Mouse (Mus musculus) thymus, adult 18-20 months (tissue): ENCODE results near the gene BC017158.

Experiments used
- DNase-seq, 2 experiments: peaks; one replicate each; pipeline ENCODE4 v3.0.0; 2022; ENCODE audit warnings: mixed read lengths in 2 of 2

Gene BC017158

DNA sequence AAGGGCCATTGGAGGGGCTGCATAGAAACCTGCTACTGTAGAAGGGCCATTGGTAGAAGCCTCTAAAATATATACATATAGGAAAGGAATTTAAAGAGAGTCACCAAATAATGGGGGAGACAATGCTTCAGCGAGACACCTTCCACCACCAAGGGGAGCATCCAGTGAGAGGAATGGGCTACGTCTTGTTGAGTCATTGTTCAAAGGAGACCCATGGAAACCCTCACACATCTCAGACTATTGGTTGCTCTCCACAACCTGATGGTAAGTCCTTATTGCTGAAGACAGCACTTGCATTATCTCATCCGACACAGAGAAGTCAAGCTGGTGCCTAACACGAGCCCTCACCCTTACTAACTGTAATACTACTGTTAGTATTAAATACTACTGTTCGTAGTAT lies 42.2 kb downstream of the BC017158 start:
- no peak for DNase-seq

DNA sequence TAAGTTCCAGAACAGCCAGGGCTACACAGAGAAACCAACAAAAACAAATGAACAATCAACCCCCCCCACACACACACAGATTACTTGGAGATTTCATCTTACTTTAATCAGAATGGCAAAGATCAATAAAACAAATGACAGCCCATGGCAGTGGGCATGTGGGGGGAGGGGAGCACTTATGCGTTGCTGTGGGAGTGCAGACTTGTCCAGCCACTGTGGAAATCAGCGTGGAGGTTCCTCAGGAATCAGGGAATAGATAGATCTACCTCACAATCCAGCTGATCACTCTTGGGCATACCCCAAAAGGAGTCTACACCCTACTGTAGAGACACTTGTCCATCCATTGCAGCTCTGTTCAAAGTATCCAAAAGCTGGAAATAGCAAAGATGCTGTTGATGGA lies 43.0 kb downstream of the BC017158 start:
- DNase-seq, result no peak

DNA sequence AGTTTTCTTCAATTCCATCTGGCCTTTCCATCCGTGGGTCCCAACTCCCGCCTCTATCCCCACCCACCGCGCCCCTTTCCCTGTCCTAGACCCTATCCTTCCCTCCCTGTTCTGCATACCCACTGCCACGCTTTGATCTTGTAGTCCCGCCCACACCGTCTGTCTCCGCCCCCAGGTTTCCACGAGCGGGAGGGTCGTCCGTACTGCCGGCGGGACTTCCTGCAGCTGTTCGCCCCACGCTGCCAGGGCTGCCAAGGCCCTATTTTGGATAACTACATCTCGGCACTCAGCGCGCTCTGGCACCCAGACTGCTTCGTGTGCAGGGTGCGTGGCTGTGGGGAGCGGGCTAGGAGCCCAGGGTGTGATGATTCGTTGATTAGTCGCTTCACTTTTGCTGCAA lies 45.4 kb downstream of the BC017158 start:
- peak; percentile 83 to 86 for DNase-seq

DNA sequence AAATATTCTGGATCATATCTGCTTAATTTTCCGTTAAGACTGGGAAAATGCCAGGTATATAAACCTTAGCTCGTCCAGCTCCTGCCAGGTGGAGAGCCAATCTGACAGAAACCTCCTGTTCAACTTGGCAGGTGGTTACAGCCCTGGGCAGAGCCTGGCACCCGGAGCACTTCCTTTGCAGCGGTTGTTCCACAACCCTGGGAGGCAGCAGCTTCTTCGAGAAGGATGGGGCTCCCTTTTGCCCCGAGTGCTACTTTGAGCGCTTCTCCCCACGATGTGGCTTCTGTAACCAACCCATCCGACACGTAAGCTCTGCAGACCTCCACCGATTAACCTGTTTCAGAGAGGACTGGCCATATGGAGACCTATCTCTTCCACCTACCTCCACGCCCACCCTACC lies 46.0 kb downstream of the BC017158 start:
- no peak for DNase-seq

DNA sequence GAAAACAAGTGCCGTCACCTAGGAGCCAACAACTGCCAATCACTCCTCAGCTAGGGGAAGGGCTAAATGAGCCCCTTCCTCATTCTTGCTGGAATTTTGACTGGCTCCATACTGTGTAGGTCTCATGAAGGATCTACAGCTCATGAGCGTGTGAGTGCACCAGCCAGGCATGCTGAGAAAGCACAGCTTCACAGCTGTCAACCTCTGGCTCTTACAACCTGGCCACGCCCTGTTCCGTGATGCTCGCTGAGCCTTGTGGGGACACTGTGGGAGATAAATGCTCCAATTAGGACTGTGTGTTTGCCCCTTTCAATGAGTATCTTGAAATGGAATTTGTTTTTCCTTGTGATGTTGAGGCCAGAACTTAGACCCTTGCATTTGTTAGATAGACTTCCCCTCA lies 48.0 kb downstream of the BC017158 start:
- no peak for DNase-seq

DNA sequence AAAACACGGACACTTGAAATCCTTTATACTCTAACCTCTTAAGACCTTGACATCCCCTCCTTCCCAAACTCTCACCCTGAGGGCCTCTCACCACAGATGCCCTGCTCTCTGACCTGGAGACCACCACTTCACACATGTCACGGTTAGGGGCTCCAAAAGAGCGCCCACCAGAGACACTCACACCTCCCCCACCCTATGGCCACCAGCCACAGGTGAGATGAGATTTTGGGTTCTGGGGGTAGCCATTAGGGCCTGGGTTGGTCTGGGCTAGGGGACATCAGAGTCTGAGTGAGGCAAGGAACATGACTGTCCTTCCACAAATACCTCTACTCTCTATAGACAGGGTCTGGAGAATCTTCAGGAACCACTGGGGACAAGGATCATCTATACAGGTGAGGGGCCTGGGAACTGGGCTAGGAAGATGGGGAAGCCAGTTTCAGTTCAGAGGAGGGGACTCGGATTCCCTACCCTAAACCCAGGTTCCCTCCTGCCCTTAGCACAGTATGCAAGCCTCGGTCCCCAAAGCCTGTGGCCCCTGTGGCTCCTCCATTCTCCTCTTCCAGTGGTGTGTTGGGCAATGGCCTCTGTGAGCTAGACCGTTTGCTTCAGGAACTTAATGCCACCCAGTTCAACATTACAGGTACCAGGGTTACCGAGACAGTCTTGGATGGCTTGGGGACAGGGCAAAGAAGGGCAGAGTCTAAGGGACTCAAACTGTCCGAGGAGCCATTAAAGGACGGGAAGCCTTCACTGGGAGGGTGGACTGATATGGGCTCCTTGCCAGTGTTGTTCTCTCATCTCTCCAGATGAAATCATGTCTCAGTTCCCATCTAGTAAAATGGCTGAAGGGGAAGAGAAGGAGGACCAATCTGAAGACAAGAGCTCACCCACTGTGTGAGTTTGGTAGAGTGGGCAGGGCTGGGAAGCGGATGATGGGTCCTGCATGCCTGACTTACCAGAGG lies 49.6 kb downstream of the BC017158 start:
- DNase-seq, result no peak

DNA sequence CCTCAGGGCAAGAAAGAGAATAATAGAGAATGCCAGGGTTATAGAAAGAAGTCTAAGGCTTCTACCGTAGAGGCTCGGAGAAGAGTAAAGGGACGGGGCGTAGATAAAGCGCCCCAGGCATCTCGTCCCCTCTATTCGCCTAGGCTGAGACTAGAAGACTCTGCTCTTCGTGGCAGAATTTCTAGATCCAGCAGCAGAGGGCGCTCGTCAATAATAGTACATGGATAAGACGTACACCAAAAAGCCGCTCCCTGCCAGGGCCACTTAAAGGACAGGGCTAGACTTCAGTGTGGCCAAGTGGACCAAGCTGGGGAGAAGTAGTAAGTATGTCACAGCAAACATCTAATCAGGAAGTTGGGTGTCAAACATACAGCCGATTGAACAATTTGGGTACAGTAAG lies 50.5 kb downstream of the BC017158 start:
- no peak for DNase-seq

DNA sequence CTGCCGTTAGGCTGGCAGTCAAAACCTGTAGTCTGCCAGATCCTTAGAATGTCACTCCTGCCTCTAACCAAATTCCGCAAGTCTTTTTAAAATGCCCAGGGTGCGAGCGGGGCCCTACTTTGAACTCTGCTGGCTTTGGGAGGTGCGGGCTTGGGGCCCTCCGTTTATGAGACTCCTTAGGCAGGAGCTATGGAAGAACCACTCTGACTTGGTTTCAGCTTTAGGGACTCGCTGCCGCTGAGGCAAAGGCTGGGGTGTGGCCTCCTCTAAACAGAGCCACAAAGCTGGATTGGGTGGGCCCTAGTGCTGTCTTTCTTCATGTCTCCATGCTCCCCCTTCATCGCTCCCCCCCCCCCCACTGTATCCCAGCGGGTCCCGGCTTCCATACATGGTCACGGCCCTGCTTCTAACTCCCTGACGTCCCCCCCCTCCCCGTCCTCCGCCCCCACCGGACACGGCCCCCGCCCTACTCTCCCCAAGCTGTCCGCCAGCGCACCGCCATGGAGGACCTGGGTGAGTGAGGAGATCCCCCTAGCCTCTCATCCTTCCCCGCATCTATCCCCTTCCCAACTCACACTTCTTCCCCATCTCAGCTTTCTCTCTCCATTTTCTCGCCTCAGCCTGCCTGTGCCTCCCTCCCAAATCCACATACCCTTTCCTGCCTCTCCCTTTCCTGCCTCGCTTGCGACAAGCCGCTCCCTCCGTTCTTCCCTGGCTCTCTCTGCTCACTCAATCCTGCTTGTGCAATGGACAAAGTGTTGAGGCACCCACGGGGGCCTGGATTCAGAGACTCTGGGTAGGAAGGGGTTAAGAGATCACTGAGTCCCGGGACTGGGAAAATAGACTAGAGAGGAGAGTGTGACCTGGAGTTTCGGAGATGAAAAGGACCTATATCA lies 51.2 kb downstream of the BC017158 start, which contains the start of gene Tgfb1i1:
Gene Tgfb1i1 (plus strand): TSS at position 317 of the 896 bp plus-strand sequence.
- no peak for DNase-seq

DNA sequence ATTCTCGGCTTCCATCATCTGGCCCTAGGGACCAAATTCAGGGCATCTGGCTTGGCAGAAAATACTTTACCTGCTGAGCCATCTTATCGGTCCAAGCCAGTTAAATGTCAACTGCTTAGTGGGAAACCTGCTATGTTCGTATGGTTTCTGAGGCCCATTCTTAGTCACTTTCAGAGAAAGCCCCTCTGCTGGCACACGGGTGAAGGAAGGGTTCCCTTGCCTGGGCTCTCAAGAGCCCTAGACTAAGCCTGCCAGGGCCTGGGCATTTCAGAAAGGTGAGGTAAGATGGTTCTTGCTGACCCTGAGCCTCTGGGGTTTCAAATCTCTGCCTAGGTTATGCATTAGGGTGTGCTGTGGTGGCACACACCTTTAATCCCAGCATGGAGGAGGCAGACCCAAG lies 52.4 kb downstream of the BC017158 start:
- DNase-seq, result no peak

DNA sequence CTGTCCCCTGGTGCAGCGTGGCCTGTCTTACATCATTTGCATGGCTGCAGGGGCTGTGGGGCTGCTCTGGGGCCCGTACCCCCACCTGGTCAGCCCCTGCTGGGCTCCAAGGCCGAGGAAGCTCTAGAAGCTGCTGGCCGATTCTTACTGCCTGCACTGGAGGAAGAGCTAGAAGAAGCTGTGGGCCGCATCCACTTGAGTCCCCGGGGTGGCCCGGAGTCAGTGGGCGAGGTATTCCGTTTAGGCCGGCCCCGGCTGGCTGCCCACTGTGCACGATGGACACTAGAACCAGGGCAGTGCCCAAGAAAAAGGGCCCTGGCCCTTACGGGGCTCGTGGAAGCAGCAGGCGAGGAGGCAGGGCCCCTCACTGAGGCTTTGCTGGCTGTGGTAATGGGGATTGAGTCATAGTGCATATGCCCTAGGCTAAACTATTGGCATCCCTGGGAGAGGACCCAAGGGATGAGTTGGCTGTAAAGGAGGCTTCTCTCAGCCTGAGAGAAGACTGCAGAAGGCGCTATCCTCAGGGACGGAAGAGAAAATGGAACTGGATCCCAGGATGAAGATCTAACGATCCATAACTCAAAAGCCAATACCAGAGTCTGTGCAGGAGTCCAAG lies 53.5 kb downstream of the BC017158 start:
- DNase-seq, result no peak

DNA sequence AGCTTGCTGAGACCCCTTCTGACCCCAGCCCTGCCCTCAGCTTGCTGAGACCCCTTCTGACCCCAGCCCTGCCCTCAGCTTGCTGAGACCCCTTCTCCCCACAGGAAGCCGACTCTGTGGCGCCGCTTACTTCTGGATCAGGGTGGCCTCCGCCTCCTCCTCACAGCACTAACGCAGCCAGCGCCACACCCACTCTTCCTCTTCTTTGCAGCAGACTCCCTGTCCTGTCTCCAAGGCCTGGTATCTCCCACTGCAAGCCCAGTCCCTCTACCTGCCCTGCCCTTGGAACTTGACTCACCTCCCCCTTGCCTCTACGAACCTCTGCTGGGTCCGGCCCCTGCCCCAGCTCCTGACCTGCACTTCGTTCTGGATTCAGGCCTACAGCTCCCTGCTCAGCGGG lies 54.0 kb downstream of the BC017158 start:
- DNase-seq, result no peak

DNA sequence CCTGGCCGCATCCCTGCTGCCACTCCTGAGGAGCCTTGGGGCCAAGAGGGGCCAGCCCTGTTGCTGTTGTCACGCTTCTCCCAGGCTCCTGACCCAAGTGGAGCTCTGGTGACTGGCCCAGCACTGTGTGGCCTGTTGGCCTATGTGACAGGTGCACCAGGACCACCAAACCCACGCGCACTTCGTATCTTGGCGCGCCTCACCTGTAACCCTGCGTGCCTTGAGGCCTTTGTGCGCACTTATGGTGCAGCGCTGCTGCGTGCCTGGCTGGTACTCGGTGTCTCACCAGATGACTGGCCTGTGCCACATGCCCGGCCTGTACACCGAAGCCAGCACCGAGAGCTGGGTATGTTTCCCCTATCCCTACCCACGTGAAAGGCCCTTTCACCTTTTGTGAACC lies 55.6 kb downstream of the BC017158 start:
- no peak for DNase-seq

DNA sequence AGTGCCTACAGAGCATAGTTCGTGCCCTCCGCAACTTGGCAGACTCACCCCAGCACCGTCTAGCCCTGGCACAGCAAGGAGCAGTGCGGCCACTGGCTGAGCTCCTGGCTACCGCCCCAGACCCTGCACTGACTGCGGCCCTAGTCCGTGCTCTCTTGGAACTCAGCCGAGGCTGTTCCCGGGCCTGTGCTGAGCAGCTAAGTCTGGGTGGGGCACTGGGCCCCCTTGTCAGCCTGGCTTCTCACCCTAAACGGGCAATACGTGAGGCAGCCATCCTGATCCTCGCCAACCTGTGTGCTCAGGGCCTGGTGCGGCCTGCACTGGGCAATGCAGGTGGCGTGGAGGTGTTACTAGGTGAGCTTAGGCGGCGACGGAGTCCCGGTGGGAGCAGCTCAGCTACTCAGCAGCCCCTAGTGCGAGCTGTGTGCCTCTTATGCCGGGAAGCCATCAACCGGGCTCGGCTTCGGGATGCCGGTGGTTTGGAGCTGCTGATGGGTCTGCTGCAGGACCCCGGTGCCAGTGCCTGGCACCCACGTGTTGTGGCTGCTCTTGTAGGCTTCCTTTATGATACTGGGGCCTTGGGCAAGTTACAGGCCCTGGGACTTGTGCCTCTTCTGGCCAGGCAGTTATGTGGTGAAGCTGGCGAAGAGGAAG lies 57.7 kb downstream of the BC017158 start:
- peak in 1 of 2 experiments; percentile 9 for DNase-seq

DNA sequence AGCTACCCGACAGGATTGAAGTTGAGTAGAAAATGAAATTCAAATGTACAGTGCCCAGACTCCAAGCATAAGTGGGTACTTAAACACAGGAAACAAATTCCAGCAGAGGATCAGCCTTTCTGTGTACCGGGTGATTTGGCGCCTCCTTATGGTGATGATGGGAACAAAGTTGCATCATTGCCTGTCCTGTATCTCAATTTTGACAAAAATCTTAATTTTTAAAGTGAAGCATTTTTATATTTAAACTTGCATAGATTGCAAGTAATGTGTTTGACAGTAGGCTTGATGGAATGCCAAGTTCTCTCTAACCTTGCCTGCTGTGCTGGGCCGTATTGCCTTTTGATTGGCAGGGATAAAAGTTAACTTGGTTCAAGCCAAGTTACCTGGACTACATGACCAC lies 59.0 kb downstream of the BC017158 start:
- DNase-seq, result no peak

DNA sequence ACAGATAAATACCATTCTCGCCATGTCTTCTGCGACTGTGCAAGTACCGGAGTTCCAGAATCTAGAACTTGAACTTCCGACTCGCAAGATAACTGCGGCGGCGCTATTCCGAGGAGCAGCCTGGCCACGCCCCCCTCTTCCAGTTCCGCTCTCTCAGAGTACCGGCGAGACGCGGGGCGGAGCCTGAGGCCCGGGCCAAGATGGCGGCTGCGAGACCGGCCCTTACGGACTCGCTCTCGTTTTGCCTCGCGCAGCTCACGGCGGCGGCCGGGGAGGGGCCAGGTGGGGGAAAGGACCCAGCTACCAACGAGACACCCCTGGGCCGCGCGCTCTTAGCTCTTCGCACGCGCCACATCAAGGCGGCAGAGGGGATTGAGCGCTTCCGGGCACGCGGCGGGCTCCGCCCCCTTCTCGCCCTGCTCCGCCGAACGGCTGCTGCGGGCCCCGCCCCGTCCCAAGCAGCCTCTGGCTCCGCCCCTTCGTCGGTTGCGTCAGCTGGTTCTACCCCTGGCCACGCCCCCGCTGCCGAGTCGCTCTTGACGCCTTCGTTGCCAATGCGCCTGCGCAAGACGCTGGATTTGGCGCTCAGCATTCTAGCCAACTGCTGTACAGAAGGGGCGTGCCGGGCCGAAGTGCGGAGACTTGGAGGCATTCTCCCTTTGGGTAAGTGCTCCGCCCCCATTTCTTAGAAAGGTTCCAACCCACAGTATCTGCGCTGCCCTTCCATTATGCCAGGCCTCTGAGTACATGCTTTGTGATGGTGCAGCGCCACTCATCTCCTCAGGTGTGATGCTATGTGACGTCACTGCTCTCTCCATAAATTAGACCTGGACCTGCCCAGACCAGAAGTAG lies 59.8 kb downstream of the BC017158 start, which contains the start of gene 9130023H24Rik:
Gene 9130023H24Rik (minus strand): TSS at position 105 of the 852 bp plus-strand sequence.
- DNase-seq, result peak; percentile 99 to 100

DNA sequence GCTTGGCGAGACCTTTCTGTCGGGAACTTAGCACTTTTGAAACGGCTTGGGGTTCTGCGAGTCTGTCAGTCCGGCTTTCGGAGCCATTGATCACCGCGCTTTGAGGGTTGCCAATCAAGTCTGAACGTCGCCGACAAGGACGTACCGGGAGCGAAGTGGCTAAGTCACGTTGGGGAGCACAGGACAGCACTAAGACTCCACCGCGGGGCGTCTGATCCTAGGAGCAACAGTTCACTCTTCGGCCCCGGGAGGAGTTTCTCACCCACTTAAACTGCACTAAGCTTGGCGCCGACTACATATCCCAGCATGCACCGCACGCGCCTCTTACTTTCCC lies 60.4 kb downstream of the BC017158 start:
- no peak for DNase-seq

DNA sequence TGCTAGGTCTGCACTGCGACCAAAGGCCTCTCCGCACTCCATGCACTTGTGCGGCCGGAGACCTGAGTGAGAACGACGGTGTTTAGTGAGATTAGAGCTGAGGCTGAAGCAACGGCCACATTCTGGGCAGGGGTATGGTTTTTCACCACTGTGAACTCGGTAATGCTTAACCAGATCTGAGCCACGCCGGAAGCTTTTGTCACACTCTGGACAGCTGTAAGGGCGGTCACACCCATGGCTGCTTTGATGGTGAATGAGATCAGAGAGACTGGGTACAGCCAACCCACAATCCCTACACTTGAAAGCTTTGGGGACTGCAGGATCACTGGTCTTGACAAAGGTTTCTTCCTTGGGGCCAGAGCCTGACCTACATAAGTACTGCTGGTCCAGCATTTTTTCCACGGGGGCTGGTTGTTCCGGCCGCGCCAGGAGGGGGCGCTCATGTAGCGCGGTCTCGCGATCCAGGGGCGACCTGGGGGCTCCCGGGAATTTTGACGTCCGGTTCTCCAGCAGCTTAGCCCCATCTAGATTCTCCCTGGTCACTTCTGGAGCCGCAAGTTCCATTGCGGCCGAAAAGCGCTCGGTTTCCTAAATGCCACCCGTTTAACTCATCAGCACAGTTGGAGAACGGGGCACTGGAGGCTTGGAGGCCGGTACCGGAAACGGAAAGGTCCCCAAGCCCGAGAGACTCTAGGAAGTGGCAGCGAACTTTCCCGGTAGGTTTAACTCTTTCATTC lies 60.9 kb downstream of the BC017158 start, which contains the start of gene Armc5:
Gene Armc5 (plus strand): TSS at position 487 of the 737 bp plus-strand sequence.
- peak; percentile 69 to 75 for DNase-seq

DNA sequence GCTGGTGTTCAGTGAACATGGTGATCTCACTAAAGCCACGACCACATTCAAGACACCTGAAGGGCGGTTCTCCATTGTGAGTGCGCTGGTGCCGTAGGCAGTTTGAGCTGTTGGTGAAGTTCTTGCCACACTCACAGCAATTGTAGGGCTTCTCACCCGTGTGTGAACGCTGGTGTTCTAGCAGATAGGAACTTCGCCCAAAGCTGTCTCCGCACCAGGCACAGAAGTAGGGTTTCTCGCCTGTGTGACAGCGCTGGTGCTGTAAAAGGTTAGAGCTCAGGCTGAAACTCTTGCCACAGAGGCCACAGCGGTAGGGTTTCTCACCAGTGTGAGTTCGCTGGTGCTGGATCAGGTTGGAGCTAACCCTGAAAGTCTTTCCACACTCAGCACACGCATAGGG lies 61.5 kb downstream of the BC017158 start:
- DNase-seq, result no peak

DNA sequence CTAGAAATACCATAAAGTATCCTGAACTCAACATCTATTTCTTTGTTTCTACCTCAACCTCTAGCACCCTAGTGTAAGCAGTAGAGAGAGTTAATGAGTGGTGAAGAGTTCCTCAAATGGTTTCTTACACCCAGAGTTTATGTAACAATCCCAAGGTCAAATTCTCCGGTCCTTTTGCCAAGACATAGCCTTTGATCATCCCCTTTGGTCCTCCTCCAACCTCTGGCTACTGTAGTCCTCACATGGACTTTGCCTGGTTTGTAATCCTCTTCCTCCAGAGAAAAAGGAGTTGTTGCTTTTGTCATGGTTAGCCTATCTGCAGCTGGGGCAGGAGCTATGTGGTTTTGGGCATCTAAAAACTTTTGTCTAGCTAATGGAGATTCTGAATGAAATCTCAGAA lies 62.5 kb downstream of the BC017158 start:
- no peak for DNase-seq

DNA sequence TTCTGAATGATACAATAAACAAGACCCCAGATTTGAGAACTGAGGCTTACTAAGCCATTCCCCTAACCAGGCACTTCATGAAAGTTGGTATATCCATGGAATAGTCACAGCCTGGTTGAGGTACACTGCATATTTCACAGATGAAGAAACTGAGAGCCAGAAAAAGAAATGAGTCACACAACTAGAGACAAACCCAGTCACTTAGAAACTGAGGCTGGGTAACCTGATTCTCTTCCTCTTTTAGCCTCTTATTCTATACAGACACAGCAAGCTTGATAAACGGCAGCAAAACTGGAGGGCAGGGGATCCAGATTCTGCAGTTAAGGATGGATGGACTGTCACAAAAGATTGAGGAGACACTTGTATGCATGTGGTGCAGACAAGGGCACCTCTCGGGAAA lies 63.2 kb downstream of the BC017158 start:
- no peak for DNase-seq

DNA sequence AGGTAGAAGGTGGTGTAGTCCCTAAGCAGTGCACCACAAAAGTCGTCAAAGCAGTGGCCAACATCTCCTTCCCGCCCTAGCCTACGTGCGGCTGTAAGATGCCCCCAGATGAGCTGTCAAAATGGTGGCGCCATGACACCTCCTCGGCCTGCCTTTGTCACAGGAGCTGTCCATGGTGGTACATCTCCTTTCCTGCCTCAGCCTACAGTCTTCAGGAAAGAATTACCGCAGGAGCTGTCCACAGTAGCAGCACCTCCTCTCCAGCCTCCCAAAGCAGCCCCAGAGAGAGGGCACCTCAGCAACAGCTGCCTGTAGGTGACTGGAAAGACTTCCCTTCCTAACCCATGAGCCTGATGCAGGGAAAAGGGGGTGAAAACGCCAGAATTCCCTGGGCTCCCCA lies 66.2 kb downstream of the BC017158 start:
- DNase-seq, result no peak
